Mouse (Mus musculus) effector memory CD4-positive, alpha-beta T cell, adult 5 months (primary cell): Measurements from ENCODE around the gene Arhgap5. TPM values are rescaled to one million over a fixed set of nuclear protein-coding genes. Genes with fewer than 3 reads are reported as not detected.

Experiments
- polyA plus RNA-seq: library from polyadenylated mRNA; unstranded; fragments of 100-300 nt; shearing (Covaris generic); gene quantifications from one replicate; pipeline ENCODE4 v1.2.1, GENCODE M21; 2017

The Arhgap5 gene
- 51.3 TPM for polyA plus RNA-seq

DNA sequence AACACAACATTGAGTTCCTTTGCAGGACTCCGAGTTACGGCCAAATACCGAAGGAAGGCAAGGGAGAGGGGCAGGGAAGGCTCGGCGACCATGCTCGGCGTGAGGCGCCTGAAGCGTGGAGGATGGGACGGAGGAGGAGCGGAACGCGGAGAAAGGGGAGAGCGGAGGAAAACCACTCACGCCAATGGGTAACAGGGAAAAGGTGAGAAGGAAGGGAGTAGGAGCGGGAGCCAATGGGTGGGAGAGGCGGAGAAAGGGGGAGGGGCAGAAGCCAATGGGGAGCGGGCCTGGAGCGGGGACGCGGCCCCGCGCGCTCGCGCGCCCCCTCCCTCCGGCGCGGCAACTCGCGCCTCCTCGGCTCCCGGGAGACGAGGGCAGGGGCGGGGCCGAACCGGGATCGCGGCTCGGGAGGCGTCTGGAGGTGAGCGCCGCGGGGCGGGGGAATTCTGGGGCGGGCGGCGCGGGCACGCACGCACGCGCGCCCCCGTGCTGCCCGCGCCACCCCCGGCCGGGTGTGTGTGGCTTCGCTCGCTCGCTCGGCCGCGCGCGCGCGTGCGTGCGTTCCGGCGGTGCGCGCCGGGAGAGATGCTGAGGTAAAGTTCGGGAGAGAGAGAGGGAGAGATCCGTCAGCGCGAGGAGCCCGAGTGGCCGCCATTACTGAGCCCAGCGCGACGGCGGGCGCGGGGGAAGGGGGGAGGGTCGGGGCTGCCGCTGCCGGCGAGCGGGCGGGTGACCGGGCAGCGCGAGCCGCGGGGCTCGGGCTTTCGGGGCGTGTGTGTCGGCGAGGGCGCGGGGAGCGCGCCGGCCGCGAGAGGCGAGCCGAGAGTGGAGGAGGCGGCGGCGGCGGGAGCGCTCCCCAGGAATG lies at the start of gene Arhgap5:
TSS of gene Arhgap5 (plus strand) at position 517 of the 865 bp plus-strand sequence.

Other genes with a start within 250 kb of the Arhgap5 start
- gene Akap6, start 195.4 kb downstream of the Arhgap5 start, polyA plus RNA-seq, result 0.14 TPM